Mouse (Mus musculus) ZHBTc4 (cell line): ENCODE results near the gene Ccser1.
A peak's percentile ranks its signal among the peaks of the same experiment; 100 is the strongest.

Source experiments
- DNase-seq: peaks from one replicate; pipeline ENCODE4 v3.0.0-alpha.2; 2011; ENCODE audit warnings: low read depth, low spot score

Gene Ccser1

DNA sequence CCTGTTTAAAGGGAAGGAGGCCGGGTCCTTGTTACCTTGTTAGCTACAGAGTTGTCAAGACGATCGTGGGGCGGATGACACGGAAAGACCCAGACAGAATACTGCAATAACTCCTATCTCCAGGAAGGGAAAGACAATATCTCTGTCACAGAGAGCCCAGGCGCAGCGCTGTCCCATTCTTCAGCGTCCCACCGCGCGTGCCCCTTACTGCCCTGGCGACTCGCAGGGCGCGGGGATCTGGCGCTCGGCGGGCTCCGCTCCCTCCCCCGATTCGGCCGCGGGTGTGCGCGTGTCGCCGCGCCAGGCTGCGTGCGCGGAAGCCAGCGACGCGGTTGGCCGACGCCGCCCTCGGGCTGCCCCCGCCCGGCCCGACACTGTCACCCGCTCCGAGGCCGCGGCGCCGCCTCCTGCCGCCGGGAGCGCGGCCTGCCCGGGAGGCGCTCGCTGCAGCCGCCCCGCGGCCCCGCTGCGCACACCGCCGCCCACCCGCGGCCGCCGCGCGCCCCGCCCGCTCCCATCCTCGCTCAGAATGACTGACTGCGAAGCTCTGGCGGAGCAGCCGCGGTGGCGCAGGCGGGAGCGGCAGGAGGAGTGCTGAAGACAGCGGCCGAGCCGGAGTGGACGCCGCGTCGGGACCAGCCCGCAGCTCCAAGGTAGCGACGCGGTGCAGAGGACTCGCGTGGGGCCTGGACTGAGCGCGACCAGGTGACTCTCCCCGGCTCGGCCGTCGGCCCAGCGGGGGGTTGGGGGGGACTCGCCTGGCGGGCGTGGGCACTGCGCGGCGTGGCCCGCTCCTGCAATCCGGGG is at the start of gene Ccser1:
Ccser1 (plus strand) TSS at position 376 of the 807 bp plus-strand sequence.
- peak; percentile 84 for DNase-seq

DNA sequence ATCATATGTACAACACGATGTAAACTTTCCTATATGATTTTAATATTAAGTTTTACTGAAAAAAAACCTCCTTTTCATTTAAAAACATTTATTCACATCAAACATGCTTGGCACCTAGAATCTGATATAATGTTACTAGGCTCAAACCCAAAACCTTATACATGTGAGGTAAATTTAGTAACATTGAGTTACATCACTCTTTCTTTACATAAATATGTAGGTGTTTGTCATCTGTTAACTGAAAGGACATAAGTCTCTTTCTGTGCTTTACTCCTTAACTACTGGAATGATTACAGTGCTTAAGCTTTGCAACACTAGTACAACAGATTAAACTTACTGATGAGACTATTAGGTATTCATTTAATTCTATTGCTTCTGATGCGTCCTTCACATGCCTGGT is 43.7 kb upstream of the Ccser1 start:
- no peak for DNase-seq

DNA sequence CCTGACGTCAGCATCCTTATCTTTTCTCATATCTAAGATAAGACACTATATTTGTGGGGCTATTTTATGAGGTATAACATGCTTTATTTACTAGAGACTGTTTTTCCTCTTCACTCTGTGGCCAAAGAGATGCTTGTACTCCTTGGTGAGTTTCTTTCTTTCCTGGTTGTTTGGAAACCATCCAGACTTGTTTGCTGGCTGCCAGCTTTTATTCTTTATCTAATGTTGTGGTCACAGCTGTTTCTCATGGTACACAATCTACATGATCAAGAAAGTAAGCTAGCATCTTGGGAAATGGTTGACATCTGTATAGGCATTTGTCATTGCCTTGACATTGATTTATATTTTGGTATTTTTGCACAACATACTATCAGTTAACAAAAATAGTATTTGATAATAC is 37.1 kb upstream of the Ccser1 start:
- DNase-seq = no peak

DNA sequence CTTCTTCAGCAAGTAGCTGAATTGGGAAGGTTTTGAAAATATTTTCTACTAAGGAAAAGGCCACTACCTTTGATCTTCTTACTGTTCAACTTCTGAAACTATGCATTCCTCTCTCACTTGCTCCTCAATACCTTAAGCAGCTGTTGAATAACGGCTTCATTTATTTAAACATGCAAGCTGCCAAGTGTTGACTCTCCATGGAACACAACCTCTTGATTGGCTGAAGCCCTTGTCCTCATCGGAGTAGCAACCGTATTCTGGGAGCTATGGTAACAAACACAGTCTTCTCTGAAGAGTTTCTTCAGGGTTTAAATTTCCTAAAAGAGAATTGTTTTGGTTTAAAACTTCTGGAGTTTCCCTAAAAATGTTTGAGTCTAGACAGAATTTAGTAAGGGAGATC is 27.2 kb upstream of the Ccser1 start:
- no peak for DNase-seq

DNA sequence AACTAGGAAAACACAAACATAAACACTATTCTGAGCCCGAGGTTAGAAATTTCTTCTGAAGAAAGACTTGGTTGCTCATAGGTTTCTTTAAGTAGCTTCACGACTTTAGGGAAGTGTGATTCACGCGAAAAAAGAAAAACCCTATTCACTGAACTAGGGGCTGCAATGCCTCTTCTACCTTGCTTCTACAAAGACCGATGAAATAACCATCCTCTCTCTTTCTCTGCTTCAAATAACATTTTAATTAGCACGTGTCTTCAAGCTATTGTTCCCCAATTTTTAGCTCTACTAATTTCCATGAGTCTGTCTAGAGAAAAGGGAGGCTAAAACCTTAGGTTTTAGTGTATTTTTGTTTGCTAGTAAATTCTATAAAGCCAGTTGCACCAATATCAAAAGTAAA is 25.5 kb upstream of the Ccser1 start:
- DNase-seq = no peak

DNA sequence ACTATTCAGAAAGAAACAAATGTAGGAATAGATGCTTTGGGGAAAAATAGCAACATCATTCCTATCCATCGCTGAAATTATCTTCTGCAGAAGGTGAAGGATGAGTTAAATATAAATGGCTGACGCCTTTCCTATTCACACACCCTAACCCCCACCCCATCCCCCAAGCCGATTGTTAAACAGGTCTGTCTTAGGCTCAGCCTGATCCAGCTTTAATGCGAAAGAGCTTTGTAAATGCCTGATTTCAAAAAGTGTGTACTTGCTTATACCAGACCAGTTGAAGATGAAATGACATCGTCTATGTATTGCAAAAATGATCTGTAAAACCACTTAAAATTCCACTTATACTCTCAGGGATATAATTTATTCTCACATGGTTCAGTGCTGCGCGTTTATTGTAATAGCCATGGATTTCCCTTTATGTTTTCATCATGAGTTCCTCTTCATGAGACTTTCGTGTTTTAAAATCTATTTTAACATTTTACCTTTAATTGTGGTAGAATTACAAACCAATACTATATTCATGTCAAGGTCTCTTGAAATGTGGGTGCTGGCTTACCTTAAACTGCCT is 25.0 kb upstream of the Ccser1 start:
- no peak for DNase-seq

DNA sequence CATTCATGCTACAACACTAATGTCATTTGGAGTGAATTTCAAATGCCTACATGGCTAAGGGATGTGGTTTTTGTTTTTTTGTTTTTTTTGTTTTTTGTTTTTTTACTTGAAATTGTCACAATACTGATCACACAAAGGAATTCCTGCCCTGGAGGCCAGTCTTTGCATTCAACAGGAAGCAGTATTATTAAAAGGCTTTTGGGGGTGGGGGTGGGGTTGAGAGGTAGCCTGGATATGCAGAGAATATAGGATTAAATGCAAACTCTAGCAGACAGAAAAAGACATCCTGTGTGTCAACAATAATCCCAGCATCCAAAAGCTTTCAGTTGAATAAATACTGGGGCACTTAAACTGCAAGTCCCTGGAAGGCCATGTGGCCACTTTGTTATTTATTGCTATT is 24.4 kb upstream of the Ccser1 start:
- no peak for DNase-seq

DNA sequence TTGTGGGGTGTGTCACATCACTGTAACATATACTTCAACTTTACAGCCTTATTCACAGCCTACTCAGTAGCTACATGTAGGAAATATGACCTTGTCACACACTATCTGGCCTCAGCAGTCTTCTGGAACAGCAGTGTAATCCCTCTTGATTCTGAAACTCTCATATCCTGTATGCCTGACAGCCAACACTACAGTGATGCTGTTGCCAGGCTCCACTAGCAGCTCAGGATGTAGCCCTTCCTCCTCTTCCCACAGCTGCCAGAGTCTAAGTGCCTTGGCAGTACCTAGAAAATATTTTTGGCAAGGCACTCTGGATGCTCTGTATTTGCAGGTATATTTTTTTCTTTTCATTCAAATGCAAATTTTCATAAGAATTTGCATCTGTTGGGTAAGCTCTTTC is 18.0 kb upstream of the Ccser1 start:
- DNase-seq = no peak

DNA sequence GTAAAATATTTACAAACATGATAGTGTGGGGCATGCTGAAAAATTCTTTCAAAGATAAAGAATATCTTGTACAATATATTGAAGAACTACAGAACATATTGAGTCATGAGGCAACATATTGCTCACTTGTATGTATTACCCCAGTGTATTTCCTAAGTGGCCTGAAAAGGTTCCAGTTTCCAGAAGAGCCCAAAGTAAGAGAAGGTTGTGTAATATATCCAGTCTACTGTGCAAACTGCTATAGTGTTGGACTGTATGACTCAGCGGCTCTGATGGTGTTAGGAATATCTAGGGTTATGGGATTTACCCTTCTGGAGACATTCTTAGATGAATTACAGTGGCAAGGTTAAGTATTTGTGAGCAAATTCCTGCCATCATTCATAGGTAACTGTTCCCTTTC is 13.2 kb upstream of the Ccser1 start:
- no peak for DNase-seq

DNA sequence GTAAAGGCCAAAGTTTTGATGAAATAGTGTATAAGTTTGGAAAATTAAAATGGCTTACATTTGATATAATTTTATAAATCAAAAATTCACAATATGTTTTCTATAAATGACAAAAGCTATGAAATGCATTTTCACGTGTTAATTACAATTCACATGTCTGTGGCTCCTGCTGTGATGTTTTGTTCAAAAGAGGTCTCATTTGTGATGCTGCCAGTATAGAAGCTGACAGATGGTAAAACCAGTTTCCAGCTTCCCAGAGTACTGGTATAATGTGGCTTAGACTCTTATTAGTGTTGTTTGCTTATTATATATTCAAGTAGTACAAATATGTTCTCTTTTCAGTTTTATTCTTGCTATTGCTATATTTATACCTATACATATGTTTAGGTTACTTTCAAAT is 4.0 kb upstream of the Ccser1 start:
- no peak for DNase-seq

DNA sequence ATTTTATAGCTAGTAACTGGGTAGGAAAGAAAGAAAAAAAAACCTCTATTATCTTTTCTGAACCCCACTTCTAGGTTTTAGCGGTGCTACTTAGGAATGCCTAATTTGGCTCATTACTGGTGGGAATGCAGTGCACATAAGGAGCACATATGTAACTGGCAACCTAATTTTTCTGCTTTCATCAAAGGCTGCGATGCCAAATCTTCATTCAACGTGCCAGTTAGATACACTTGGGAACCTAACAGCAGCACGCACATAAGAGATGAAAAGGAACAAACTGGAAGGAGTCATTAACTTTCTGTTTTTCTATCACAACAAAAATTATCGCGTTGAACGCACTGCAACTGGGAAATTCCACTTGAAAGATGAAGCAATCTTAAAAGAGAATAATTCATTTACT is 2.6 kb upstream of the Ccser1 start:
- DNase-seq = no peak

DNA sequence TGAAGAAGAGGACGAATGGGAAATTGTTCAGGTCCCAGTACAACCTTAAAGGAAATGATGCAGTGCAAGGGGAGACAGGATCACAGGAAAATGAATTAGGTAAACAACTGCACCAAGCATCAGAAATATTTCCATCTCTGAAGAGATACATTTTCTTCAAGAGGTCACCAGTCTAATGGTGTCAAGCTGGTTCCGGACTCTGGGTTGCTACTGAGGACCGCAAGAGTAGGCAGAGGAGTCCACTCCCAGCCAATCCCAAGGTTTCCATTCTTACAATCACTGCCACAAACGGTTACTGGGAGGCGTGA is 529 bp upstream of the Ccser1 start:
- no peak for DNase-seq

DNA sequence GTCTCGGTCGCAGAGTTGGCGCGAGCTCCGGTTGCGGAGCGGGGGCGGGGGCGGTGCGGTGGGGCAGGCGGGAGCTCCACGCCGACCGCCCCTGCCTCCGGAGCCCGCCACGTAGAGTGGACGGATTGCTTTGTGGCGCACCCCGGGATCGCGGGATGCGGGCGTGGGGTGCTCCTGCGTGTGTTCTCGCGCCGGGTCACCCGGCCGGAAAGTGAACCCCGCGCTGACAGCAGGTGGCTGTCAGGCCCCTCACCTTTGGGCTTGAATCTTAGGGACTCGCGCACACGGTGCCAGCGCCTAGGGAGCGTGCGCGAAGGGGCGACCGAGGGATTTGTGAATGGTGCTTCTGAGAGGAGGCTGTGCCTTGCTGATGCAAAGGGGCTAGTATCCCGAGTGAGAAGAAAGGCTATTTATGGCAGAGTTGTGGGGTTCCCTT is 650 bp downstream of the Ccser1 start:
- peak; percentile 58 for DNase-seq

DNA sequence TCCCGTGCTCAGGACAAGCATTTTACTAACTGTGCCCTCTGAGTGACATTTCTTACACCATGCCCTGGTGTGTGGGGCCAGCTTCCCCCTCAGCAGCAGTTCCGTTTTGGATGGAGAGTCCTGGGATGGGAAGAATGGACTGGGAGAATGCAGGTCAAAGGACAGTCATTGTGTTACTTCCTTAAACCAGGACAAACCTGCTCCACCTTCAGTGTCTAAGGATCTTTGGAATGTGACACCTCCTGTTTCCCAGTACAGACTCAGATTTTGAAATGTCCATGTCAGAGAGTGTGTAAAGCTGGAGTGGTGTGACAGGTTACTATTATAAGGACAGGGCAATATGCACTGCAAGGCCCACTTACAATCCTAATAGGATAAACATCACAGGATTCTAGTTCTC is 8.9 kb downstream of the Ccser1 start:
- peak; percentile 43 for DNase-seq

DNA sequence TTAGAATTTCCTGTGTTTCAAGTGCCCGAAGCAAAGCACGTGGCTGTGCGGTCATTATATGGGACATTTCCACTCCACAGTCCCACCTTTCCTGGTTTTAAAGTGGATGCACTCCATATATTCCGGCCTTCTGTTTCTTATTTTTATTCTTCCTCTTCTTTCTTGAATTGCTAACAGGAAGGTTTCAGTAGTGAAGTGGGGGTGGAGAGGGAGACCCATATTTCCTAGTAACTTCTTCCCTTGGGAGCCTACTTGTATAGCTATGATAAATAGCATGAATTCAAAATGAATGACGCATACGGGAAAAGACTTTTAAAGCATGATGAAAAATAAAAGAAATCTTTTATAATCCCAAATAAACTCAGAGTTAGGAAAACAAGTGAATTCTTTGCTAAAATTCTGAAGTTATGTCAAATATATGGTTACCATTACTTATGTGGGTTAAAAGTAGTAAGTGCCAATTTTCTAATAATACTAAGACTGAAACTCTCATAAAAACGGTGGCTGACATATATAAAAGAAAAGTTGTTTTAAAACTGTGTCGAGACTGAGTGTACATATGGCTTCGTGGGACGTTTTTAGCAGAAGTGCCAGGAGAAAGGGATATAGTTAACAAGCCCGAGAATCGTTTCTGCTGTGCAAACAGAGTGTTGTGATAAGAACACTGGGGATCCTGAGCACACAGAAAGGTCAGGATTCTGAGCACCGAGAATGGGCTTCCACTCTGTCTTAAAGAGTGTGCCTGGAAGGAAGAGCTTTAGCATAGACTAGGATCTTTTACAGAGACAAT is 11.7 kb downstream of the Ccser1 start:
- DNase-seq = no peak

DNA sequence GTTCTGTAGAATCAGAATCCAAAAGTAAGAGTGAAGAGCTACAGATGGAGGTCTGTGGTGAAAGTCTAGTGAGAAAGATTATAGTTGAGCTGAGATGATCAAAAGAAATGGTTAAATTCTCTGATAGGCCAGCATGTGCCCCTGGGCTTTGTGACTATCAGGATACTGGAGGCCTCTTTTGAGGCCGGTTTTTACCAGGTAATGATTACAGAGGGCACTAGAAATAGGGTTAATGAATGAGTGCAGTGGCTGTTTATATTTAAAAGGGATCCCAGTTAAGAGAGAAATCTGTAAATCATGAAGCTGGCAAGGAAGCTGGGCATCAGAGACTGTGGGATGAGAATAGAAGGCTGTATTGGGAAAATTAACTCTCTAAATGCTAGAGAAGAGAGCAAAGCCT is 23.2 kb downstream of the Ccser1 start:
- no peak for DNase-seq

DNA sequence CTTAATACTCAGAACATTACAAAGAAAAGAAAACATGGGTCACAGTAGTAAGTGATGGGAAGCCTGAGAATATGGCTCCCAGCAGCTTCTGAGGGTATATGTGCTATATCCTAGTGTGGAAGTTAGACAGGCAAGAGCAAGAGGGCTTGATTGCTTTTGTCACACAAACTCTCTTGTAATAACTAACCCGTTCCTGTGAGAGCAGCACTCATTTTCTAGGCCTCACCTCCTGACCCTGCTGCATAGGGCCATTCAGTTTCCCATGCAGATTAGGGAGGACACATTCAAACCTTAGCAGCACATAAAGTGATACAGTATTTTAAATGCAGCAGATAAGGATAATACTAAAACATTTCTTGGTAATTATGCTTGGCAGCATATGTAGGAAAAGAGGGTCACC is 25.9 kb downstream of the Ccser1 start:
- no peak for DNase-seq

DNA sequence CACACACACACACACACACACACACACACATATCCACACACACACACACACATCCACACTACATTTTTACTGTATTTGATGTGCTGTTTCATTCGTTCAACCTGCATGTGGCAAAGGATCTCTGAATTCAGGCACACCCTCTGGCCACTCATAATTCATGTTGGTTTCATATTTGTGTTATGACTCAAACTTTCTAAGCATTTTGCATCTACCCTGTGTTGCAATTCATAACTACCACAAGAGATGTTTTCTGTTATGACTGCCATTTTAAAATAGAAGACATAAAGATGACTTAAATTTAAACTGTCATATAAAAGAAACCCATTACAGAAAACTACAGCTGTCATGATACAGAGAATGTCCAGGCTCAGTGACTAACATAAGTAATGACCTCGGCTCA is 26.5 kb downstream of the Ccser1 start:
- no peak for DNase-seq

DNA sequence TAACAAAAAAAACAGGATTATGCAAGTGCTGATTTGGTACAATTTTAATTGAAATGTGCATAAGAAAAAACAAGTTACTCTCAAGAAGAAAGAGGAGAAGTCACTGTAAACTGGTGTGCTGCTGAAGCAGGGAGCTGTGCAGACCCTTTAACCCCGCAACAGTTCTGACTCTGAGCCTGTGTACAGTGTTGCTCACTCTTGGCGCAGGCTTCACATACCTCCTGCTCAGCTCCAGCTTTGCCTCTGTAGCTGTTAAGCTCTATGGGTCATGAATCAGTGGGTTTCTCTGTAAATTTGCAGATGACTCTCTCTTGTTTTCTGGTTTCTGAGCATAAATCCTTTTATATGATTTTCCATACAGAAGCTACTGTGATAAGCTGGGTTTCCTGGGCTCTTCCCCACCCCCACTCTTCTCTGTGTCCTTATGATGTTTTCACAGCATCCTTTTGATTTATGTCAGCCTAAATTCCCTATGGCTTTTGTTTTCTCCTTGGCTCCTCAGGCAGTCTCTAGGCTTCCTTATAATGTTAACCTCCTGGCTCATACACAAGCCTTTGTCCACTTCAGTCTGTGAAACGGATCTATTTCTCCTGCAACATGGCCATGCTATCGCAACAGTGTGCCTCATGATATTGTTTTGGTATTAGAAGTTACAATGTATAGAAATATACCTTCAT is 30.1 kb downstream of the Ccser1 start:
- no peak for DNase-seq

DNA sequence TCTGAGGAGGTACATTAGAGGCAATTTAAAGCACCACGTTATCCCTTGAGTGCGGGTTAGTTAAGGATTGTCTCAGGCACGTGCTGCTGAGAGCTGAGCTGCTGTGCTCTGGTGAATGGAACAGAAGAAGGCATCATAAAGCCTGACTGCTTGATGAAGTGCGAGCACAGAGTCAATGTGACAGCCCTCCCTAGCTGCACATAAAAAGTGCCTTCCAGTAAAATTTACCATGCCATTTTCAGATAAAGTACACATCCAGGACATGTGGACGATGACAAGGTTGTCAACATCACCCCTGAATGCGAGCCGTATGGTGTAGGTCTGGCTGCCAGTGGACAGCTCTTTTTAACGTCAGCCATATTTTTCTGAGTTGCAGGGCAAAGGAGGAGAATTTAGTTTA is 35.6 kb downstream of the Ccser1 start:
- no peak for DNase-seq

DNA sequence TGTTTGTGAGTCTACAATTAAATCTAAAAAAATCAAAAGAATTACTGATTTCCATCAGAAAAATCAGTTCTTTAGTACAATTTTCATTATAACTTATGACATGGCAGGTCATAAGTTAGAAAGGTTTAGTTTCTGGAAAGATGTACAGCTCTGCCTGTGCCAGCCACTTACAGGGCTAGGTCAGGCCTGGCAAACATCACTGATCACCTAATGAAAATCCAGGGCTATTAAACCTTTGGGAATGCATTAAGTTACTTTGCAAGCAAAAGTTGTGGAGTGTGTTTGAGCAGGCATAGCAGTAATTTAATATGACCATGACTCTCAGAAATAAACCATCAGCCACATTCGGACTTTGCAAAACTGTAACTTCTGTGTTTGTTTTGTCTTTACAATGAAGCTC is 36.4 kb downstream of the Ccser1 start:
- DNase-seq = no peak

DNA sequence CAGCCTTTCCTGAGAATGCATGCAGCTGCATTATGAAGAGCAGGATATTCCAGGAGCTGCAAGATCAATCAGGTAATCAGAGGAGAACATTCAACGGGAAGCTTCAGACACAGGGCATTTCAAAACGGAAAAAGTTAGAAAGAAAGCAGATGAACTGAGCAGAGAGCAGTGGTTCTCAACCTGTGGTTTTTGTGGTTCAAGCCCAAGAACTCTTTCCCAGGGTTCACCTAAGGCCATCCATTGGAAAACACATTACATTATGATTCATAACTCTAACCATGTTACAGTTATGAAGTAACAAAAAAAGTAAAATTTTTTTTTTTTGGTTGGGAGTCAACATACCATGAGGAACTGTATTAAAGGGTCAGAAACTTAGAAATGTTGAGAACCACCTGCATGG is 37.6 kb downstream of the Ccser1 start:
- no peak for DNase-seq
